Mouse (Mus musculus): ENCODE measurements around the gene Nek6.

Gene Nek6

DNA sequence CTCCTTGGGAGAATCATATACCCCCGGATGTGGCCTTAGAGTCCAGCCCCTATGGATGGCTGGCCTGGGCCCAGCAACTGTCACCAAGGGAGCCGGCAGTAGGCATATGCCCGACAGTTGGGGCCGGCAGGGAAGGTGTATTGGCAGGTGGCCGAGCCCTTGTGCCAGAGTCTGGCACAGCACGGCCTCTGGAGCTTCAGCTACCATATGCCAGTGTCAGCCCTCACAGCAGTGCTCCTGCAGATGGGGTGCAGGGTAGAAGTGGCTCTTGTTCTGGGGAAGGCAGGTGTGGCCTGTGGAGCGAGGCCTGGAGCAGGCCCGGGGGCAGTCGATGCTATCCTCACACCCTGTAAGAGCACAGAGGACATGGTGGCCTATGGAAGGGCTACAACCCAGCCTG lies 28.2 kb downstream of the Nek6 start:
- no peak for DNase-seq

DNA sequence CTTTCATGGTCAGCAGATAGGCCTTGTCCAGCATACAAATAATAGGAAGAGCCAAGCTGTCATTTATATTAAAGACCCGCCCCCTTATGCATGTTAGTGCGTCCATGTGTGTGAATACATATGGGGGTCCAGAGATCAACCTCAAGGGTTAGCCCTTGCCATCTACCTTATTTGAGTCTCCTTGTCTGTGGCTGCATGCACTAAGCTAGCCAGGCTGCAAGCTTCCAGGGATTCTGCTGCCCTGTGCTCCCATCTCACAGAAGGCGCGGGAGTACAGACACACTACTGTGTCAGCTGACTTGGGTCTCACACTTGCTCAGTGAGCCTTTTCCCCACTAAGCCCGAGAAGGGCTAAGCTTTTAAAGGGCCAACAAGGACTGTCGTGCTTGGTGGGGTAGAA lies 29.2 kb downstream of the Nek6 start:
- DNase-seq = no peak

DNA sequence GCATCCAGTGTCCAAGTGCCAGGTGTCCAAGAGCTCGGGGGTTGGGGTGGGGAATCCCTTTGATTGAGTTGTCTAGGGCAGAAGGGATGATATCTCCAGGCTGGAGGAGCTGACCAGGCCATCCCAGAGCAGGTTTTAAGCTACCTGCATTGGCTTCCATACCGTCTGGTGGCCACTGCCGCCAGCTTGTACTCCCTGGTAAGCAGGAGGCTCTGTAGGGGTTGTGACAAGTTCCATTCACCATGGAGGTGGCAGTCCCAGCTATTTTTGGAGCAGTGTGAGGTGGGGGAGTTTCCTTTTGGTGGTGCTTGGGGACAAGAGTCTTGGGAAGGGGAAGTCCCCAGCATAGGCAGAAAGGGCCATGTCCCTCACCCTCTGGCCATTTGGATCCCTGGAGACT lies 29.7 kb downstream of the Nek6 start:
- no peak for DNase-seq

DNA sequence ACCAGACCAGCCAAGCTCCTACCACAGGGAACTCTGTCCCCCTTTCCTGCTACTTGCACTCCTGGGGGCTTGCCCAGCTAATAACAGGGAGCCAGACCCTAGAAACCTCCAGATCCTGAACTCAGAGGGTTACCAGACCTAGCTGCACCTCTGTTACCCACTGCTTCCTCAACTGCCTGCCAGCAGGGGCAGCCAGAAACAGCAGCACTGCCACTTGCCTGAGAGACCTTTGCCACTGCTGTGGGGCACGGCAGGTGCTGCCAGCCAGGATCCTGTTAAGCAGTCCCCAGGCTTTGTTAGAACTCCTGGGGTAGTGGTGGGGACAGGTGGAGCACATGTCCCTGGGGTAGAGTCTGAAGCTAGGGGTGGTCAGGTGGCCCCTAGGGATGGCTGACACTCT lies 30.1 kb downstream of the Nek6 start:
- no peak for DNase-seq

DNA sequence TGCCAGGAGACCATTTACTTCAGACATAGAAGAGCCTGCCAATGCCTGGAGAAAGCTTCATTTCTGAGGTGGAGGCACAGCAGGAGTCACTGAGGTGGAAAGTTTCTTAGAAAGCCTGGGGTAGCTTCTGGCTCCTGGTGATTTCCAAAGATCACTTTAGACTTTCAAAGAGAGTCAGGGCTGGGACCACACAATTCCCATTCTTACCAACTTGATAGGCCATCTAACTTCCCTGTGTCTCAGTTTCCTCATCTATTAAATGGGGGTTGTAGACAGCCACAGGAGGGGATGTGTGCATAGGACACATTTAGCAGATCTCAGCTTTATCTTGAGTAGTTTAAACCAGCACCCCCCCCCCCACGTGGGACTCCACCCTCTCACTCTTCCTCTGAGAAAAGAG lies 30.9 kb downstream of the Nek6 start:
- DNase-seq = no peak

DNA sequence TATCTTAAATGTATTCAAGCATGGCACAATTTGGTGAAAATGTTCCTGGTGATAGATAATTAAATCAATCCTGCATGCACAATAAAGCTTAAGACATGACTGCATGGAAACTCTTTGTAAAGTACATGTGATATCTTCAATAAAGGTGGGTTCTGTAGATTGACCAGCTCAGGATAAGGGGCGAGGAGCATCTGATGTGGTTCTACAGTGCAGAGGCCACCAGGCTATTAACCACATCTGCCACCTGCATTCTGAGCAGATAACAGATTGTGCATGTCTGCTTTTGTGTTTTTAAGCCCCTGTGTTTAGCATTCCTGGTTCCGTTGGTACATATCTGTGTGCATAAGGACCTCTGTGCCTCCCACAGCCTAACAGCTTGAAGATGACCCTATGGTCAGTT lies 31.7 kb downstream of the Nek6 start:
- no peak for DNase-seq

DNA sequence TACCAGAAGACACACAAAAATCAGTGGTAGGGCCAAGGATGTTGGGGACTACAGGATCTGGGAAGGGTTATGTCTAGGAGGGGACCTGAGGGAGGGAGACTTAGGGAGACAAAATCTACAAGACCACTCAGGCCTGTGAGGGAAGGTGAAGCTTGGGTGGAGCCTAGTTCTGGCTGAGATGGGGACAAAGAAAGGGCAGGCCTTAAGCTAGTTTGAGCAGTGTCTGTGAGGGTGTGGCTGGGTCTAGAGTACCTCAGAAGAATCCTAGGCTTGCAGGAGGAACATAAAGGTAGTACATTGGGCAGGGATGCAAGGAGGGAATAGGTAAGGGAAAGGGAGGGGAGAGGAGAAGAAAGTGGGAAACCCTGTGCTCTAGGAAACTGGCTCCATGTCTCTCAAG lies 32.9 kb downstream of the Nek6 start:
- DNase-seq = no peak

DNA sequence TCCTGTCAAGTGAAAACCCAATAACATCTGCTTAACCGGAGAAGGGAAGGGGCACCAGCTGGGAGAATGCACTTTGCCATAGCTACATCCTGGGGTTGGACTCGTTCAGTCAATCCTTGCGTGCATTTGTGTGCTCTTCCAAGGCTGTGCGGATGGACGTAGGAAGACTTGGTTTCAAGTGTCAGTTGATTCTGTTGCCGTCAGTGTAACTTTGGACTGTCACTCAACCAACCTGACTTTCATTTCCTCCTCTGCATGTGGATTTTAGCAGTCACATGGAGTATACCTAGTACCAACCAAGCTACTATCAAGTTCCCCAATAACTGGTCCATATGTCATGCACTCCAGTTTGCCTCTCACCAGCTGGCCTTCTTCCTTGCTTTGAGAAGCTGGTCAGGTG lies 33.5 kb downstream of the Nek6 start:
- no peak for DNase-seq

DNA sequence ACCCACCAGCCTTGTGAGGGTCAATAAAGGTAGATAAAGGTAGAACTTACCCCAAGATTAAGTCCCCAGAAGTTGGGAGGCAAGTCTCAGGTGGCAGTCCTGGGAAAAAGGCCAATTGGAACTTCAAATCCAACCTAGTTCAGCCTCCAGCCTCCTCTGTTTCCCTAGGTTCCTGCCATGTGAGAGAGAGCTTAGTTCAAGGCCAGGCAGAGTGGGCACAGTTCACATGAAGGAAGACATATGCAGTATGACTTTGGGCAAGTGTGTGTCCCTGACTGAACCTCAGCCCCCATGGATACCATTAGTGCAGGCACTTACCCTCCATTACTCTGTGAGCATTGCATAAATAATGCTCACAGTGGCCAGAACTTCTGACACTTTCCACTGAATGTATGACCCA lies 34.3 kb downstream of the Nek6 start:
- no peak for DNase-seq

DNA sequence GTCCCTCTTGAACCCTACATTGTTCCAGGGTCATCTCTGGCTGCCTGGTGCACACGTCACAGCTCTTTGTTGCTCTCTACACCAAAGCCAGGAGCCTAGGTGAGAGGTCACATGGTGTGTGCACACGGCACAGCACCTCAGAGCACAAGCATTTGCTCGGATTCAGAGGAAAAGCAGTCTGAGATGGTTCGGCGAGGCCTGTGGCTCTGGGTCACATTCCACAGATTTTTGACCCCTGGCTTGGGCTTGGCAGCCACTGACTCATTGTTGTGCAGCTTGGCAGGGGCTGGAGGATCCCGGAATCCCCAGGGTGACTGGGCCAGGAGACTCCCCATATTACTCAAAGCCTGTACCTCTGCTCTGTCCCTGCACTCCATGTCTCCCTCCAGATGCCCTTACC lies 34.8 kb downstream of the Nek6 start:
- peak; percentile 79 for DNase-seq

DNA sequence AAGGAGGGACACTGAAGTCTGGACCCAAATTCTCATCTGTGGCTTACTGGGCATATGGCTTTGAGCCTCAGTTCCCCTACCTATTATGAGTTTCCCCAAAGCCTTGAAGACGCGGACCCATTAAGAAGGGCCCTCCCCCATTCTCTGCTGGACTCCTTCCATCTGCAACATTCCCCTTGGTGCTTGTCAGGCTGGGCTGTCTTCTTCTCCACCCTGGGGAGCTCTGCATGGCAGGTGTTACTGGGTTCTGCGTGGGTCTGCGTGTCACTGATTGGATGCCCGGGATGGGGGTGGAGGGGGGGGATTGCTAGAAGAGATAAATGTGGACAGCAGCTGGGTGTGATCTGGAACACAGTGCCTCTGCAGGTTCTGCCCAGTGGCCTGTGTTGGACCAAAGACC lies 35.3 kb downstream of the Nek6 start:
- no peak for DNase-seq

DNA sequence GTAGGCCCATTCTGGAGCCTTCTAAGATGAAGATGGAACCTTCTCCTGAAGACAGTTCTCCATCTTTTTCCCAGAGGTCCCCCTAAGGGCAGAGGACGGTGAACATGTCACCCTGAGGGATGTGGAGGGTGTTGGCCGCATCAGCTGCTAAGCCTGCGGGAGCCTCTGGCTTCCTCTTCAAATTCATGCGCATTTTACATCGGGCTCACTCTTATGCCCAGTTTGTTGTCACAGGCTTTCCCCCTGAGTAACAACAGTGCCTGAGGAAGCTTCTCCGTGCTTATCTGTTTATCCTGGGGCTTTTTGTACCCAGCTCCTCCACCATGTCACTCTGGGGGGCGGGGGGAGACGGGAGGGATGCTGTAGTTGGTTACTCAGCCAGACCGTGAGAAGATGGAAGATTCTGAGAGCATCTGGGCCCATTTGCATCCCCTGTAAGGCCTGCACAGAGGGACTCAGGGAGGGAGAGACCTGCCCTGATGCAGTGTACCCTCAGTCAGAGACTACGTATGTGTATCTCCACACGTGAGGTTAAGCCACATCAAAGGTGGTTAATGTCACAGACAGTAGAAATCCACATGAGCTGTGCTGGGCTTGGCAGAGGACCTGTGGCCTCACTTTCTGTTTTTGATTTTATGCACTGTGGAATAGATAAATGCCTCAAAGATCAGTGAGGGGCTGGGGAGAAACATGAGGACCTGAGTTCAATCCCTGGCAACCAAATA lies 36.5 kb downstream of the Nek6 start:
- no peak for DNase-seq

DNA sequence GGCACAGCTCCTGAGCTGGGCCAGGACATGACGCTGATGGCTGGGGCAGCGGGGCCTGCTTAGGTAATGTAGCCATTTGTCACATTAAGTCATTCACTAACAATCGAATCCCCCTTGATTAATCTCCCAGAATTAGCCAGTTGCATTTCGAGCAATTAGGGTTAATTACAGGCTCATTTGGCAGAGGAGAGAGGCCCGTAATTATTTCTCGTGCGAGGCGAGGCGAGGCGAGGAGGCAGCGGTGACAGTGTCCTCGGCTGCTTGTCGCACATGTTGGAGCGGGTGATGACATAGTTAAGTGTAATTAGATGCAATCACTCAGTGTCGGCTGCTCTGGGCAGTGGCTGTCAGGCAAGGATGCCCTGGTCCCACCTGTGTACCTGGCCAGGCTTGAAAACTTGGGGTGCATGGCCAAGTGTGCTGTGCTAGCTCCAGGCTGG lies 40.6 kb downstream of the Nek6 start:
- DNase-seq = no peak

DNA sequence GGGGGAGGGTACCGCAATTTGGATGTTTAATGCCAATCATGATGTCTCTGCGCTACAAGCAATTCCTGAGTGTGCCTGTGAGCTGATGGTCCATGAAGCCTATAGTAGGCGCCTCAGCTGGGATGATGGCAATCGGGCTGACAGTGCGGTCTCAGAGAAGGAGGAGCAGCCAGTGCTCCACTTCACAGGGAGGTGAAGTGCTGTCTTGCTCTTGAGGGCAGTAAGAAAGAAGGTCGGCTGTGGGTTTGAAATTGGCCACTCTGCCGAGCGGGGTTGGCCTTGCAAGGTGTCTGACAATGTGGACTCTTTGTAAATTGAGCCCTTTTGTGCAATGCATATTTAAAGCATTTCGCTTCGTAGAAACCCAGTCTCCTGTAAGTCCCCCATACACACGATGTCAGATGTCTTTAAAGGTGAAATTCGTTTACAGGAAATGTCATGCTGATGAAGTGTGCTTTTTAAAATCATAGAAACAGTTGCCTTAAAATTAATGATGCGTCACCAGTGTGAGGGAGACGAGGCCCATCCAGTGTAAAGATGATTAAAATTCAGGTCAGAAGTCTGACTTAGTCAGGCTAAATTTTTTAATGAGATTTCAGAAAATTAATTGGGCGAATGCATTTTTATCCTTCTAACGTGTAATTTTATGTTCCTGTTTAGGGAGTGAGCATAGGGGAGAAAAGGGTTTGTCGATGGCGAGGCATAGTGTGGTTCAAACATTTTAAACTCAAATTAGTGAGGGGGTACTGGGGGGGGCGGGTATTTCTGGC lies 43.0 kb downstream of the Nek6 start:
- DNase-seq = no peak

DNA sequence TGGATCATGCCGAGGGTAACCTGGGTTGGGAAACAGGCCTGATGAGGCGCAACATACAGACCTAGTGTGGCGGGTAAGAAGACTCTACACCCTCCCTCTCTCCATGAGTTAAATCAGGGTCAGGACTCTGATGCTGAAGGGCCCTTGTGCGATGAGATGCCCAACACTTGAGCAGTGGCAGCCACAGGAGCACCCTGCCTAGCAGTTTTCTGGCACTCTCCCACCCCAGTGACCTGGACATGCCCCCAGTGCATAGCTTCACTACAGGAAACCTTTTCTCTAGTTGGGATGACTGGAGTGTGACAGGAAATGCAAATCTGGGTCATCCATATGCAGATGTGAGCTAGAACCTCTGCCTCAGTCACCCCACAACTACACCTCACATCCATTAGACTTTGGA lies 44.2 kb downstream of the Nek6 start:
- peak; percentile 42 for DNase-seq

DNA sequence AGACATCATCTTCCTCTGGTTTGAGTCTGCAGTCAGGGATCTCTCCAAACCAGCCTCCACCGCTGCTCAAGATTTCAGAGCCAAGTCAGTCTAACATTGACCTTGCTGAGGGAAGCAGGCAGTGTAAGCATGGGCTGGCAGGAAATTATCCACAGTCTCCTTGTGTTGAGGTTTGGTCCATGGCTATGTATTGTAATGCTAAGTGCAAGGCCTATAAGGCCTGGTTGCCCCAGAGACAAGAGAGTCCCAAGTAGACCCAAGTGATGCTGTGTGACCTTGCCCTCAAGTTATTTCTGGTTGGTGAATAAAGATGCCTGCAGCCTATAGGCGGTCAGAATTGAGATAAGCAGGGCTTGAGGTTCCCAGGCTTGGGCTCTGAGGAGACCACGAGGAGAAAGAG lies 45.3 kb downstream of the Nek6 start:
- no peak for DNase-seq

DNA sequence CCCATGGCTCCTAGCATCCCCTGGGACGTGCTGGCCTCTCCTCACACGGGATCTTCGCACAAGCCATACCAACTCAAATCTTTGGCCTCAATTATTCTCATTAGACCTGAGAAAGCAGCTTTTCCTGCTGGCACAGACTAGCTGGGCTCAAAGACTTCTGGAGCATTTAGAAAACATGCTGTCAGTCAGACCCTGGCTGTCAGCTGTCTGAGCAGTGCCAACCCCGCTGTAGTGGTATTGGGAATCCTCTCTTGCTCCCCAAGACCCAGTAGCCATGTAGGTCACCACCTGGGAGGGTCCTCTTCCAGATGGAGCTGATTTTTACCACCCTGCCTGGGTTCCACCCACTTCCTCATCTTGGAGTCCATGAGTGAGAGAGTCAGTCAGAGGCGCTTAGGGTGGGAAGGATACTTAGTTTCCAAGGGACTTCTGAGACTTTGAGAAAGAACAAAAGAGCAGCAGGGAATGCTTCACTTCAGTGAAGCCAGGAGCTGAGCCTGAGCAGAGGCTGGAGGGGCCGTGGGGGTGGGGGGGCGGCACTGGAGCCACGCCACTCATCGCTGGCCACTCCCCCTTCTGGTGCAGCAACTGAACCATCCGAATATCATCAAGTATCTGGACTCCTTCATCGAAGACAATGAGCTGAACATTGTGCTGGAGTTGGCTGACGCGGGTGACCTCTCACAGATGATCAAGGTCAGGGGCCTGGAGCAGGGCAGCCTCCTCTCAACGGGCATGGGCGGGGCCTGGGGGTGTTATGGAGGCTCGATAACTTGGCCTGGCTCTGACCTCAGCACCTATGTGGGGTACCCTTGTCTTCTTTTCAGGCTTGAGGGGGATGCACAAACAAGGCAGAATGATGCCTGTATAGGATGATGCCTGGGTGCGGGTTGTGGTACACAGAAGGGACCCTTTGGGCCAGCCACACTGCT lies 49.1 kb downstream of the Nek6 start:
- no peak for DNase-seq

DNA sequence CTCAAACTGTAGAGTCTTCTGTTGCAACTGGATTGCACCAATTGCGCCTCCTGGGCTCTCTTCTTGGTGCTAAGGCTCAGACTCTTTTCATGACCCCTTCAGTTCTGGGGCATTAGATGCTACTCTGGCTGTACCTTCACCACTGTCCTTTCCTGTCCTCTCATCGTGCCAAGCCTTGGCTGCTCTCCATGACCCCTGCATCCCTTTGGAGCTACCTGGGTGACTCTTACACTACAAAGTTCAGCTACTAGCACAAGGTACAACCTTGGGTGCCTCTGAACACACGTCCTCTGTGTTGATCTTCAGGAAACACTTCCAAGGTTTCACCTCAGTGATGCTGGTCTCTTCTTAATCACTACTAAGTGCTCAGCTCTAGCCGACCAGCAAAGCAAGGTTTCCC lies 51.2 kb downstream of the Nek6 start:
- DNase-seq = no peak

DNA sequence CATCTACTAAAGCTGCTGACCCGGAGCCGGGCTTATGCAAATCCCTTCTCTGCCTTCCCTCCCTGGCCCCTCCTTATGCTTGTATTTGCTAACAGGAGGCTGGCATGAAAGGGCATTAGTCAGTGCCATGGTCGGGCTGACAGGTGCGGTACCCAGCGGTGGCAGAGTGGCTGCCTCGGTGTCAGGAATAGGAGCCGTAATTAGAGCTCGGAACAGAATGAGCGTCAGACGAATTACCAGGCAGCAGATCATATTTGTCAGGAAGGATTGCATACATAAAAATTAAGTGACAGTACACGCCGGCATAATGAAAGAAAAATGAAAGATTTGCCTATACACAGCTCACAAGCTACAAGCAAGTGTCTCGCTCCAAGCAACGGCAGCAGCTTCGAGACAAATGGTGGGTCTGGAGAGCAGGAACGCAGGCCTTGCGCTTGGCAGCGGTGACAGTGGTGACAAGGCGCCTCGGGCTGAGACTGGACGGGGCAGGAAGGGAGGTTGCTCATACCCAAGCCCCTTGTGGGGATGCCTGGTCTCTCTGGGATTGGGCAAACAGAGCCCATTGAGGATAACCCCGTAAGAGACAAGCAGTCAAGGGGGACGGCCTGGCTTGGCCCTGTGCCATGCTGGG lies 60.6 kb downstream of the Nek6 start:
- DNase-seq = no peak

DNA sequence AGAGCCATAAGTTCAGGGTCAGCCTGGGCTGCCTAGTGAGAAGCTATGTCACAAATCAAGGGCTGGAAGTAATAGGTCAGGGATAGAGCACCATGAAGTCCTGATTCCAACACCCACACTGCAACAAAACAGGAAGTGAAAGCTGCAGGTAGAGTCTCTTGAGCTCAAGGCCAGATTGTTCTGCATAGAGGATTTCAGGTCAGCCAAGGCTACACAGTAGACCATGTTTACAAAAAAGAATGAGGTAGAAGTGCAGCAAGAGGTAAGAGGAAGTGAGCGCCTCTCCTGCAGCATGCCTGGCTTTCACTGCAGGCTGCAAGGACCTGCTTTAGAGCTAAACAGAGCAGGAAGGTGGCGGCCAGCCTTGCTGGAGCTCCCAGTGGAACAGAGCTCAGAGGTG lies 63.3 kb downstream of the Nek6 start:
- DNase-seq = no peak

DNA sequence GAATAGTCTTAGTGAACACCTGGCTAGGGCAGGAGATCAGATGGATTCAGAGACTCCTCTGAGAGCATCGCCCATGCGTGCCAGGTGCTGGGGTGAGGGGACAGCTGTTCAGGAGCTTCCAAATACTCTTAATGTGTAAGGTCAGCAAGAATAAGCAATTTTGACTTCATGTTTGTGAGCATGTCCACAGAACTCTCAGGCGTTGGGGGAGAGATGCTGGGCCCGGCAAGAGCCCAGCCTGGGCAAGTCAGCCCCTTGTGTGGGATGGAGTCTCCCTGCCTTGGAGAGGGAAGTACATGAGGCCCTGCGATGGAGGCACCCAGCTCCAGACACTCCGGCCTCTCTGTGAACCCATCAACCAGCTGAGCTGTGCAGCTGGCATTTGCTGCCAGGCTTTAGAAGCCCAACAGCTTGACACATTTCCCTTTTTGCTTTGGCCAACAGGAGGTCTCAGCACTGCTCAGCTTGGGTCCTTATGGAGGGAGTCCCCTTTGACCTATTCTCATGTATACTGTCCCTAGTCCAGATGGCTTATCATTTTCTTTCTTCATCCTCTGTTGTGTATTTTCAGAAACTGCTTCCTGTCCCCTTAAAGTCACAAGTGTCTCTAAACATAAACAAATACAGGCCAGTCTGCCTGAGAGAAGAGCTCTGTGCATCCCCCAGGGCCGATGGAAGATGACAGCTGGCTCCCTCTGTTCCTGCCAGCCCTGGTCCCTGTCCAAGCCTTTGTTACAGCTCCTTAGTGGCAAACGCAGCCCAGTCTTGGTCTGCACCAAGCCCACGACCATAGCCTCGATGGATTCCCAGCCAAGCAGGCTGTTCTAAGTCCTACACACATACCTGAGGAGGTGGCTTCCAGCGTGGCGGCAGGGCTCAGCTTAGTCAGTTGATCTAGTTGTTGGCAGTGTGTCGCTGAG lies 67.4 kb downstream of the Nek6 start:
- peak; percentile 60 for DNase-seq

DNA sequence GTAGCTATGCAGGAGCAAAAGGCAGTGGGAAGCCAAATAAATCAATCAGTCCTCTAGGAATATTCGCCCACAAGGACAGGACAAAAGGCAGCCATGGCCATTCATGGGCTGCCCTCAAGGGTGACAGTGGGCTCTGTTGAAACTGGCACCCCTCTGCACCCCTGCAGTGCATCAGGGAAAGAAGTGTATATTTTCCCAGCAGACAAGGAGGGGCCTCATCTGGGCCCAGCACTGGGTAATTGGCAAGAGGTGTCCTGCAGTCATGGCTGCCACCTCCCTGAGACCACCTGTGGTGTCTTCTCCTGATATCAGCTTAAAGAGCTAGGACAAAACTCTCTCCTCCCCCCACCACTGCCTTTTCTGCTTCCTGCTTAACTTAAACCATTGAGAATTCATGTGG lies 68.1 kb downstream of the Nek6 start:
- no peak for DNase-seq

Measured in lung, postnatal 36 days (tissue).